Comparison of ENCODE assay signal across 8 mouse cellular contexts in the genomic region with DNA sequence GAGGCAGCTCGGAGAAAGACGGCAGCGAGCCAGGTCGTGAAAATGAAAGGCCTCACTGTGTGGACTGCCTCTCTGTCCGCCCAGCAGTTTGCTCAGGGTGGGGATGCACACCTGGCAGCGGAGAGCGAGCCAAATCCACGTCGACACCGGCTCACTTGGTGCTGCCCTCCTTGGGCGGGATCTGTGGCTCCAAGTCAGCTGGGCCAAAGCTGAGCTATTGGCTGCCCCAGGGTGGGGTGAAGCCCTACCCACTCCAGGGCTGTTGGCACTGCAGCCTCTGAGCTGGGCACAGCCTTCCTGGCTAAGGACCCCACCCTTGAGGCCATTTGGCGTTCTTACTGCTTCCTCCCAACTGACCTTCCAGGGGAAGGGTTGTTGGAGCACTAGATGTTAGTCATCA. TPM values are rescaled to one million over a fixed set of nuclear protein-coding genes. Genes with fewer than 3 reads are reported as not detected.
A peak's percentile ranks its signal among the peaks of the same experiment; 100 is the strongest.
DNase-seq lines count a peak whose midpoint lies in the region; ATAC-seq lines count a peak whose summit lies in the region.

No protein-coding gene starts in this region.

- H3K9me3 ChIP-seq in forebrain, embryonic 13.5 days (replicated peaks), result no peaks in the 10 kb centered on the region
- no peaks in the 10 kb centered on the region for H3K9me3 ChIP-seq in midbrain, embryonic 15.5 days

- peaks cover 21% of the 10 kb centered on the region for H3K4me1 ChIP-seq in forebrain, embryonic 13.5 days
- peaks cover 20% of the 10 kb centered on the region for H3K4me1 ChIP-seq in midbrain, embryonic 15.5 days

- H3K4me2 ChIP-seq in forebrain, embryonic 13.5 days, result peak overlapping the region; percentile 87
- peak overlapping the region; percentile 95 for H3K4me2 ChIP-seq in midbrain, embryonic 15.5 days

- no peaks in the 10 kb centered on the region for H3K27me3 ChIP-seq in forebrain, embryonic 13.5 days
- H3K27me3 ChIP-seq in midbrain, embryonic 15.5 days (replicated peaks), result no peaks in the 10 kb centered on the region

- no peak overlapping the region; the same call in 1 of the 2 replicates for H3K27ac ChIP-seq in forebrain, embryonic 13.5 days
- peak overlapping the region; percentile 89 for H3K27ac ChIP-seq in midbrain, embryonic 15.5 days

- peak overlapping the region; percentile 84 for H3K9ac ChIP-seq in forebrain, embryonic 13.5 days
- peak overlapping the region; percentile 87 for H3K9ac ChIP-seq in midbrain, embryonic 15.5 days

- DNase-seq in cerebellum, postnatal 4 days (ENCODE audit: low spot score in 2 of 2), result no peak
- peak; percentile 84 for DNase-seq in brain, adult 2 months (ENCODE audit: low read depth, low spot score)
- DNase-seq in induced T-regulatory cell, adult 2 months (ENCODE audit: low read depth), result peak; percentile 65
- peak; percentile 65 for DNase-seq in liver
- DNase-seq in testis, postnatal 10 days (ENCODE audit: low spot score), result peak; percentile 69

- ATAC-seq in cerebellum, adult (ENCODE audit: insufficient number of reproducible peaks, low FRiP score, low TSS enrichment), result peak; percentile 12; the same call in 1 of the 2 replicates
- no peak for ATAC-seq in forebrain, embryonic 13.5 days
- ATAC-seq in midbrain, embryonic 15.5 days (replicated peaks), result 0 out of 2 replicates have a peak, but pooled peaks have one; percentile 3

- WGBS in forebrain, embryonic 13.5 days, result 2% methylated on average over 12 of the region's 12 CpGs
- WGBS in midbrain, embryonic 15.5 days, result 3% methylated on average over 12 of the region's 12 CpGs

- peak overlapping the region; percentile 76 for H3K4me3 ChIP-seq in forebrain, embryonic 13.5 days
- H3K4me3 ChIP-seq in midbrain, embryonic 15.5 days, result peak overlapping the region; percentile 84

- peaks cover 63% of the 10 kb centered on the region for H3K36me3 ChIP-seq in forebrain, embryonic 13.5 days (ENCODE audit: poor library complexity, severe bottlenecking)
- peaks cover 36% of the 10 kb centered on the region for H3K36me3 ChIP-seq in midbrain, embryonic 15.5 days (replicated peaks)

RNA-seq across cellular contexts. Expression of a gene that starts 0.9 kb away (rescaled TPM):
- polyA plus RNA-seq in forebrain, embryonic 13.5 days (2015; fragmentation: Nextera tagmentation; extraction: Ambion mirVana), result 28.7 and 33.6 TPM in 2 replicates
- 41.6 and 44.2 TPM in 2 replicates for polyA plus RNA-seq in midbrain, embryonic 15.5 days (2015; fragmentation: Nextera tagmentation; extraction: Ambion mirVana)

RNA-seq across cellular contexts. Expression of a gene that starts 8.0 kb away (rescaled TPM):
- 163 and 173 TPM in 2 replicates for polyA plus RNA-seq in forebrain, embryonic 13.5 days (2015; fragmentation: Nextera tagmentation; extraction: Ambion mirVana)
- polyA plus RNA-seq in midbrain, embryonic 15.5 days (2015; fragmentation: Nextera tagmentation; extraction: Ambion mirVana), result 228 and 233 TPM in 2 replicates

RNA-seq across cellular contexts. Expression of a gene that starts 18.2 kb away (rescaled TPM):
- 56.2 and 57.1 TPM in 2 replicates for polyA plus RNA-seq in forebrain, embryonic 13.5 days (2015; fragmentation: Nextera tagmentation; extraction: Ambion mirVana)
- polyA plus RNA-seq in midbrain, embryonic 15.5 days (2015; fragmentation: Nextera tagmentation; extraction: Ambion mirVana), result 57.0 and 63.4 TPM in 2 replicates

RNA-seq across cellular contexts. Expression of a gene that starts 22.6 kb away (rescaled TPM):
- polyA plus RNA-seq in forebrain, embryonic 13.5 days (2015; fragmentation: Nextera tagmentation; extraction: Ambion mirVana), result 50.9 and 53.6 TPM in 2 replicates
- 62.8 and 64.6 TPM in 2 replicates for polyA plus RNA-seq in midbrain, embryonic 15.5 days (2015; fragmentation: Nextera tagmentation; extraction: Ambion mirVana)

RNA-seq across cellular contexts. Expression of a gene that starts 43.9 kb away (rescaled TPM):
- polyA plus RNA-seq in forebrain, embryonic 13.5 days (2015; fragmentation: Nextera tagmentation; extraction: Ambion mirVana), result 41.7 and 56.6 TPM in 2 replicates
- 63.2 and 68.3 TPM in 2 replicates for polyA plus RNA-seq in midbrain, embryonic 15.5 days (2015; fragmentation: Nextera tagmentation; extraction: Ambion mirVana)

Comparison
In these comparisons a context has a peak if more than half of its experiments do, and no peak if none do; other contexts are left out.
1. DNase-seq: peak in brain, adult 2 months (single experiment), induced T-regulatory cell, adult 2 months (single experiment), liver (single experiment) and testis, postnatal 10 days (single experiment); none in cerebellum, postnatal 4 days (0 of 2).